ENCODE assay signal across 15 mouse cellular contexts in genomic region chr2:26168843-26169579, GRCm38 (mm10). TPM values are rescaled to one million over a fixed set of nuclear protein-coding genes. Genes with fewer than 3 reads are reported as not detected.
DNase-seq lines count a peak whose midpoint lies in the region; ATAC-seq and TF ChIP-seq lines count a peak whose summit lies in the region.
"Had no signal": no experiment of that assay in that cellular context is flagged by ENCODE, and none has a peak within 500 bp of the region (broad histone marks: within the 10 kb centered on the region; RNA-seq: fewer than 3 reads in every experiment).

No protein-coding gene starts in this region.

- no peak for ATAC-seq in lung, embryonic 14.5 days (ENCODE audit: insufficient read depth)
- peak; percentile 40; the same call in 1 of the 2 replicates for ATAC-seq in hindbrain, embryonic 14.5 days (ENCODE audit: low FRiP score)

- no peaks in the 10 kb centered on the region for H3K4me1 ChIP-seq in lung, embryonic 14.5 days (ENCODE audit: insufficient read depth)
- H3K4me1 ChIP-seq in hindbrain, embryonic 14.5 days (replicated peaks; ENCODE audit: control insufficient read depth, insufficient read depth, low read length): 0 out of 2 replicates have a peak, but pooled peaks cover 15% of the 10 kb centered on the region

- no peak overlapping the region for H3K9ac ChIP-seq in lung, embryonic 14.5 days
- no peak overlapping the region for H3K9ac ChIP-seq in hindbrain, embryonic 14.5 days
- H3K9ac ChIP-seq: limb, embryonic 12.5 days had no signal

- no peaks in the 10 kb centered on the region for H3K36me3 ChIP-seq in lung, embryonic 14.5 days (ENCODE audit: insufficient read depth)
- H3K36me3 ChIP-seq in hindbrain, embryonic 14.5 days (replicated peaks; ENCODE audit: control insufficient read depth, insufficient read depth): no peaks in the 10 kb centered on the region
- H3K36me3 ChIP-seq: limb, embryonic 12.5 days had no signal

- 0 out of 2 replicates have a peak, but pooled peaks have one; percentile 7 for TF ChIP-seq CTCF in lung, embryonic 14.5 days (IDR thresholded peaks at IDR 0.05; ENCODE audit: low read depth)

- no peaks in the 10 kb centered on the region for H3K27me3 ChIP-seq in lung, embryonic 14.5 days (ENCODE audit: insufficient read depth, low read length)
- no peaks in the 10 kb centered on the region for H3K27me3 ChIP-seq in hindbrain, embryonic 14.5 days (ENCODE audit: control insufficient read depth, insufficient read depth, low read length)

- H3K4me3 ChIP-seq in lung, embryonic 14.5 days (ENCODE audit: low read depth, low read length): no peak overlapping the region
- H3K4me3 ChIP-seq in hindbrain, embryonic 14.5 days (replicated peaks; ENCODE audit: low read length): no peak overlapping the region
- H3K4me3 ChIP-seq: limb, embryonic 12.5 days had no signal

- H3K27ac ChIP-seq in lung, embryonic 14.5 days (ENCODE audit: low read depth): no peak overlapping the region
- no peak overlapping the region for H3K27ac ChIP-seq in hindbrain, embryonic 14.5 days
- H3K27ac ChIP-seq: limb, embryonic 12.5 days had no signal

- peak; percentile 89 for DNase-seq in heart, adult 11 months
- DNase-seq in heart, adult 18-20 months: no peak
- DNase-seq in lung, embryonic 14.5 days: no peak
- no peak for DNase-seq in lung, postnatal 25 days (ENCODE audit: low spot score)
- DNase-seq in hindbrain, embryonic 14.5 days (ENCODE audit: low spot score): no peak
- peak; percentile 73 for DNase-seq in retina, postnatal 1 day
- no peak for DNase-seq in layer of hippocampus, postnatal 25 days (ENCODE audit: extremely low spot score in 1 of 2, low spot score in 1 of 2)
- no peak for DNase-seq in adrenal gland, adult 2 months
- DNase-seq: cerebellum, postnatal 36 days; layer of hippocampus, adult 9-11 months; lung, postnatal 4 days had no signal

- no peaks in the 10 kb centered on the region for H3K9me3 ChIP-seq in lung, embryonic 14.5 days (ENCODE audit: low read depth, low read length)
- no peaks in the 10 kb centered on the region for H3K9me3 ChIP-seq in hindbrain, embryonic 14.5 days (ENCODE audit: control insufficient read depth, low read length)
- H3K9me3 ChIP-seq: G1E; limb, embryonic 12.5 days had no signal

- 21% methylated on average over 11 of the region's 11 CpGs for WGBS in lung, embryonic 14.5 days
- WGBS in hindbrain, embryonic 14.5 days: 24% methylated on average over 11 of the region's 11 CpGs

- H3K4me2 ChIP-seq in lung, embryonic 14.5 days: no peak overlapping the region
- H3K4me2 ChIP-seq in hindbrain, embryonic 14.5 days (replicated peaks): no peak overlapping the region
- H3K4me2 ChIP-seq: limb, embryonic 12.5 days had no signal

RNA-seq across cellular contexts. Expression of gene Lhx3, which starts 39.1 kb away (rescaled TPM):
- not detected for total RNA-seq in heart, adult 18-20 months (2021)
- 0.27 TPM in 1 of 2 replicates, not detected in the other for polyA plus RNA-seq in lung, embryonic 14.5 days (2014; fragmentation: Nextera tagmentation; extraction: Ambion mirVana)
- 5.5 and 5.8 TPM in 2 replicates for polyA plus RNA-seq in hindbrain, embryonic 14.5 days (2014; fragmentation: Nextera tagmentation; extraction: Ambion mirVana)
- not detected for total RNA-seq in layer of hippocampus, postnatal 25 days (2021)
- total RNA-seq in adrenal gland, adult 2 months (2021): 1 to 10 TPM in 1 of 2 experiments, not detected in 1; 2.6 TPM
- polyA plus RNA-seq in adrenal gland, adult 2 months (2012; rRNA removed): 0.84 and 1.4 TPM in 2 replicates
- total RNA-seq: G1E; granulocyte monocyte progenitor cell, adult 5-6 weeks had no signal
- polyA plus RNA-seq: G1E; intestine, embryonic 14.5 days; limb, embryonic 12.5 days had no signal

RNA-seq across cellular contexts. Expression of gene Nacc2, which starts 46.0 kb away (rescaled TPM):
- 10 to 100 TPM; 29.4 to 30.2 TPM for total RNA-seq in heart, adult 18-20 months (2021)
- polyA plus RNA-seq in lung, embryonic 14.5 days (2014; fragmentation: Nextera tagmentation; extraction: Ambion mirVana): 8.6 and 9.4 TPM in 2 replicates
- 18.3 and 19.2 TPM in 2 replicates for polyA plus RNA-seq in hindbrain, embryonic 14.5 days (2014; fragmentation: Nextera tagmentation; extraction: Ambion mirVana)
- 10 to 100 TPM; 58.7 to 63.4 TPM for total RNA-seq in layer of hippocampus, postnatal 25 days (2021)
- 10 to 100 TPM; 36.1 to 52.3 TPM for total RNA-seq in adrenal gland, adult 2 months (2021)
- 69.8 and 94.3 TPM in 2 replicates for polyA plus RNA-seq in adrenal gland, adult 2 months (2012; rRNA removed)

Comparison
In these comparisons a context has a peak if more than half of its experiments do, and no peak if none do; other contexts are left out.
1. DNase-seq: peak in heart, adult 11 months (single experiment) and retina, postnatal 1 day (single experiment); none in heart, adult 18-20 months (0 of 2), lung, embryonic 14.5 days (single experiment), lung, postnatal 25 days (single experiment), hindbrain, embryonic 14.5 days (single experiment), layer of hippocampus, postnatal 25 days (0 of 2) and adrenal gland, adult 2 months (single experiment).